Mouse (Mus musculus): ENCODE measurements around the gene Tuft1. TPM values are rescaled to one million over a fixed set of nuclear protein-coding genes. Genes with fewer than 3 reads are reported as not detected.
"Not testable (repeated sequence)": the region's sequence is repeated elsewhere in the genome, so short reads cannot be mapped to it uniquely, and the experiment has no call there.

Tuft1 gene
- total and polyA plus RNA-seq, 3 experiments = 1.6 to 2.1 (median 2.0) TPM

GRCm38 (mm10) chr3:94693329-94693825 is 34.7 kb upstream of the Tuft1 start, which contains the start of gene Selenbp2:
Gene Selenbp2, plus strand, starts transcription at chr3:94693556.
- no peaks in the 10 kb centered on the region for H3K4me1 ChIP-seq (ENCODE audit: control insufficient read depth, insufficient read depth, low read length)
- H3K79me2 ChIP-seq (replicated peaks; ENCODE audit: control insufficient read depth, insufficient read depth, low read length) = no peaks in the 10 kb centered on the region
- no peak for TF ChIP-seq POLR2A (IDR thresholded peaks at IDR 0.05; ENCODE audit: insufficient read depth, low read depth, low read length)
- TF ChIP-seq CTCF (IDR thresholded peaks at IDR 0.05) = no peak
- TF ChIP-seq EP300 (IDR thresholded peaks at IDR 0.05; ENCODE audit: insufficient read depth, low read depth, low read length) = no peak
- no peaks in the 10 kb centered on the region for H3K27me3 ChIP-seq (ENCODE audit: control insufficient read depth, insufficient read depth, low read length)
- no peak within 1 kb of the TSS for H3K27ac ChIP-seq
- 26% methylated on average over 5 of the region's 5 CpGs for WGBS
- no peak within 1 kb of the TSS for H3K4me3 ChIP-seq
- intact Hi-C loops (cut with DNase I) = loop anchor here (5.0 kb wide), 1 partner anchor 239 kb away; the partner anchor contains the start of gene Selenbp1
- no peak for DNase-seq
- no peak within 1 kb of the TSS for H3K9ac ChIP-seq (ENCODE audit: low read depth, low read length)
- no peaks in the 10 kb centered on the region for H3K36me3 ChIP-seq (ENCODE audit: control insufficient read depth, insufficient read depth, low read length)

GRCm38 (mm10) chr3:94691694-94692093 is 33.0 kb upstream of the Tuft1 start:
- not testable (repeated sequence) for H3K36me3 ChIP-seq (ENCODE audit: control insufficient read depth, insufficient read depth, low read length); H3K79me2 ChIP-seq (replicated peaks; ENCODE audit: control insufficient read depth, insufficient read depth, low read length); H3K9ac ChIP-seq (ENCODE audit: low read depth, low read length); DNase-seq; H3K4me1 ChIP-seq (ENCODE audit: control insufficient read depth, insufficient read depth, low read length); H3K27me3 ChIP-seq (ENCODE audit: control insufficient read depth, insufficient read depth, low read length); H3K27ac ChIP-seq; H3K4me3 ChIP-seq
- 85% methylated on average over 4 of the region's 4 CpGs for WGBS
- intact Hi-C loops (cut with DNase I) = loop anchor here (5.0 kb wide), 1 partner anchor 241 kb away; the partner anchor contains the start of gene Selenbp1

GRCm38 (mm10) chr3:94690616-94691247 is 32.1 kb upstream of the Tuft1 start:
- H3K4me1 ChIP-seq (ENCODE audit: control insufficient read depth, insufficient read depth, low read length) = no peaks in the 10 kb centered on the region
- H3K27me3 ChIP-seq (ENCODE audit: control insufficient read depth, insufficient read depth, low read length) = no peaks in the 10 kb centered on the region
- no peaks in the 10 kb centered on the region for H3K36me3 ChIP-seq (ENCODE audit: control insufficient read depth, insufficient read depth, low read length)
- TF ChIP-seq EP300 (IDR thresholded peaks at IDR 0.05; ENCODE audit: insufficient read depth, low read depth, low read length) (no peak), POLR2A (IDR thresholded peaks at IDR 0.05; ENCODE audit: insufficient read depth, low read depth, low read length) (no peak), CTCF (IDR thresholded peaks at IDR 0.05) (no peak)
- DNase-seq = no peak
- no peak overlapping the region for H3K9ac ChIP-seq (ENCODE audit: low read depth, low read length)
- H3K4me3 ChIP-seq = no peak overlapping the region
- H3K79me2 ChIP-seq (replicated peaks; ENCODE audit: control insufficient read depth, insufficient read depth, low read length) = no peaks in the 10 kb centered on the region
- intact Hi-C loops (cut with DNase I) = loop anchor here (5.0 kb wide), 1 partner anchor 242 kb away; the partner anchor contains the start of gene Selenbp1
- no peak overlapping the region for H3K27ac ChIP-seq

GRCm38 (mm10) chr3:94690162-94690561 is 31.5 kb upstream of the Tuft1 start:
- H3K36me3 ChIP-seq (ENCODE audit: control insufficient read depth, insufficient read depth, low read length); DNase-seq; H3K4me3 ChIP-seq; H3K27me3 ChIP-seq (ENCODE audit: control insufficient read depth, insufficient read depth, low read length); H3K9ac ChIP-seq (ENCODE audit: low read depth, low read length); H3K79me2 ChIP-seq (replicated peaks; ENCODE audit: control insufficient read depth, insufficient read depth, low read length); H3K27ac ChIP-seq; H3K4me1 ChIP-seq (ENCODE audit: control insufficient read depth, insufficient read depth, low read length): not testable (repeated sequence)
- 66% methylated on average over 6 of the region's 6 CpGs for WGBS
- intact Hi-C loops (cut with DNase I) = loop anchor here (5.0 kb wide), 1 partner anchor 242 kb away; the partner anchor contains the start of gene Selenbp1

GRCm38 (mm10) chr3:94689195-94689594 is 30.5 kb upstream of the Tuft1 start:
- H3K79me2 ChIP-seq (replicated peaks; ENCODE audit: control insufficient read depth, insufficient read depth, low read length); H3K36me3 ChIP-seq (ENCODE audit: control insufficient read depth, insufficient read depth, low read length); H3K27ac ChIP-seq; H3K9ac ChIP-seq (ENCODE audit: low read depth, low read length); intact Hi-C loops (cut with DNase I); H3K27me3 ChIP-seq (ENCODE audit: control insufficient read depth, insufficient read depth, low read length); H3K4me1 ChIP-seq (ENCODE audit: control insufficient read depth, insufficient read depth, low read length); DNase-seq; H3K4me3 ChIP-seq: not testable (repeated sequence)
- whole genome bisulfite sequencing = 70% methylated on average over 1 of the region's 1 CpGs

GRCm38 (mm10) chr3:94688698-94689097 is 30.0 kb upstream of the Tuft1 start:
- H3K27me3 ChIP-seq (ENCODE audit: control insufficient read depth, insufficient read depth, low read length); H3K4me3 ChIP-seq; H3K9ac ChIP-seq (ENCODE audit: low read depth, low read length); H3K79me2 ChIP-seq (replicated peaks; ENCODE audit: control insufficient read depth, insufficient read depth, low read length); intact Hi-C loops (cut with DNase I); H3K4me1 ChIP-seq (ENCODE audit: control insufficient read depth, insufficient read depth, low read length); H3K27ac ChIP-seq; DNase-seq; H3K36me3 ChIP-seq (ENCODE audit: control insufficient read depth, insufficient read depth, low read length): not testable (repeated sequence)
- WGBS = 95% methylated on average over 3 of the region's 3 CpGs

- H3K27me3 ChIP-seq (ENCODE audit: control insufficient read depth, insufficient read depth, low read length); H3K27ac ChIP-seq; H3K36me3 ChIP-seq (ENCODE audit: control insufficient read depth, insufficient read depth, low read length); H3K9ac ChIP-seq (ENCODE audit: low read depth, low read length); H3K79me2 ChIP-seq (replicated peaks; ENCODE audit: control insufficient read depth, insufficient read depth, low read length); H3K4me3 ChIP-seq; DNase-seq; H3K4me1 ChIP-seq (ENCODE audit: control insufficient read depth, insufficient read depth, low read length); intact Hi-C loops (cut with DNase I): not testable (repeated sequence)
- WGBS = 79% methylated on average over 8 of the region's 8 CpGs
Measured at GRCm38 (mm10) chr3:94685989-94686772, 27.5 kb upstream of the Tuft1 start.

Measured in heart, adult 2 months (tissue).